Mouse (Mus musculus): ENCODE measurements around the gene Vmn1r53. TPM values are rescaled to one million over a fixed set of nuclear protein-coding genes. Genes with fewer than 3 reads are reported as not detected.
"Not testable (repeated sequence)": the region's sequence is repeated elsewhere in the genome, so short reads cannot be mapped to it uniquely, and the experiment has no call there.

Vmn1r53 gene
- not detected in 2 replicates for polyA plus RNA-seq (2014; fragmentation: Nextera tagmentation; extraction: Ambion mirVana)

GRCm38 (mm10) chr6:90224338-90224737 is at the start of gene Vmn1r53:
Gene Vmn1r53, minus strand, starts transcription at chr6:90224438.
- WGBS: 86% methylated on average over 1 of the region's 1 CpGs
- no peak for ATAC-seq (ENCODE audit: low read depth)

DNA sequence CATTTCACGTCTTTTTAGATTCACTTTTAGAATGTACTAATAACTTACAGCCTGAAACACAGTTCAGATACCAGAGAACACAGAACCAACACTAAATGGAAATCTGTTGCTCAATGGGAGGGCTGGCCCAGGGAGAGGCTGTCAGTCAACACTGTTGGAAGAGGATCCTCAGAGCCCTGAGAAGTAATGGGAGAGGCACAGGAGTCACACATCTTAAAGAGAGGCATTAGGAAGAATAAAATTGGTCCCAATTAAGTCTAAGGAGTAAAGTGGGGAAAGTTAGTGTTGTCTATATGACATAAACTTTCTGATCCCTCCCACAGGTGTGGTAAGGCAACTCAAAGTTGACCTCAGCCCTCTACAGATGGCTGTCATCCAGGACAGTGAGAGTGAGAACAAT is 21.8 kb upstream of the Vmn1r53 start, which contains the start of gene Vmn1r54:
Gene Vmn1r54 (plus strand): TSS at position 301 of the 400 bp plus-strand sequence.
- WGBS: 84% methylated on average over 1 of the region's 1 CpGs
- no peak for DNase-seq (ENCODE audit: low spot score)
- Histone ChIP-seq H3K9me3 (ENCODE audit: control insufficient read depth, low read length) (no peaks in the 10 kb centered on the region), H3K27me3 (replicated peaks; ENCODE audit: control insufficient read depth, insufficient read depth, low read length) (no peaks in the 10 kb centered on the region; the same call in 1 of the 2 replicates), H3K27ac (replicated peaks; ENCODE audit: low read depth, low read length) (no peak within 1 kb of the TSS), H3K4me2 (ENCODE audit: low read depth, low read length) (no peak within 1 kb of the TSS), H3K4me1 (ENCODE audit: control insufficient read depth, insufficient read depth, low read length) (no peaks in the 10 kb centered on the region), H3K4me3 (ENCODE audit: low read depth, low read length) (no peak within 1 kb of the TSS), H3K9ac (ENCODE audit: low read depth, low read length) (no peak within 1 kb of the TSS), H3K36me3 (ENCODE audit: control insufficient read depth, insufficient read depth, low read length) (no peaks in the 10 kb centered on the region)
- no peak for ATAC-seq (ENCODE audit: low read depth)

More at GRCm38 (mm10) chr6:90224338-90224737, at the start of gene Vmn1r53:
- no peak within 1 kb of the TSS for H3K4me2 ChIP-seq (ENCODE audit: low read depth, low read length)
- H3K9me3 ChIP-seq (ENCODE audit: control insufficient read depth, low read length): no peaks in the 10 kb centered on the region
- no peak for DNase-seq (ENCODE audit: low spot score)
- no peak within 1 kb of the TSS for H3K4me3 ChIP-seq (ENCODE audit: low read depth, low read length)
- no peaks in the 10 kb centered on the region for H3K36me3 ChIP-seq (ENCODE audit: control insufficient read depth, insufficient read depth, low read length)
- H3K4me1 ChIP-seq (ENCODE audit: control insufficient read depth, insufficient read depth, low read length): no peaks in the 10 kb centered on the region
- H3K27ac ChIP-seq (replicated peaks; ENCODE audit: low read depth, low read length): no peak within 1 kb of the TSS
- H3K27me3 ChIP-seq (replicated peaks; ENCODE audit: control insufficient read depth, insufficient read depth, low read length): no peaks in the 10 kb centered on the region
- H3K9ac ChIP-seq (ENCODE audit: low read depth, low read length): no peak within 1 kb of the TSS

GRCm38 (mm10) chr6:90244019-90244418 is 19.8 kb upstream of the Vmn1r53 start:
- Histone ChIP-seq H3K4me2 (ENCODE audit: low read depth, low read length) (no peak overlapping the region), H3K36me3 (ENCODE audit: control insufficient read depth, insufficient read depth, low read length) (no peaks in the 10 kb centered on the region), H3K27me3 (replicated peaks; ENCODE audit: control insufficient read depth, insufficient read depth, low read length) (no peaks in the 10 kb centered on the region), H3K9me3 (ENCODE audit: control insufficient read depth, low read length) (no peaks in the 10 kb centered on the region), H3K9ac (ENCODE audit: low read depth, low read length) (no peak overlapping the region), H3K27ac (replicated peaks; ENCODE audit: low read depth, low read length) (no peak overlapping the region), H3K4me3 (ENCODE audit: low read depth, low read length) (no peak overlapping the region), H3K4me1 (ENCODE audit: control insufficient read depth, insufficient read depth, low read length) (no peaks in the 10 kb centered on the region)
- DNase-seq (ENCODE audit: low spot score) (no peak), ATAC-seq (ENCODE audit: low read depth) (no peak)
- WGBS: 84% methylated on average over 3 of the region's 3 CpGs

- H3K9me3 ChIP-seq (ENCODE audit: control insufficient read depth, low read length): no peaks in the 10 kb centered on the region
- H3K9ac ChIP-seq (ENCODE audit: low read depth, low read length): no peak overlapping the region
- H3K36me3 ChIP-seq (ENCODE audit: control insufficient read depth, insufficient read depth, low read length): no peaks in the 10 kb centered on the region
- no peak overlapping the region for H3K27ac ChIP-seq (replicated peaks; ENCODE audit: low read depth, low read length)
- no peaks in the 10 kb centered on the region for H3K4me1 ChIP-seq (ENCODE audit: control insufficient read depth, insufficient read depth, low read length)
- no peak for DNase-seq (ENCODE audit: low spot score)
- no peak overlapping the region for H3K4me2 ChIP-seq (ENCODE audit: low read depth, low read length)
- no peaks in the 10 kb centered on the region for H3K27me3 ChIP-seq (replicated peaks; ENCODE audit: control insufficient read depth, insufficient read depth, low read length)
- no peak for ATAC-seq (ENCODE audit: low read depth)
- 58% methylated on average over 27 of the region's 27 CpGs for WGBS
- no peak overlapping the region for H3K4me3 ChIP-seq (ENCODE audit: low read depth, low read length)
These were observed 8.4 kb upstream of the Vmn1r53 start for GRCm38 (mm10) chr6:90232681-90233080.

DNA sequence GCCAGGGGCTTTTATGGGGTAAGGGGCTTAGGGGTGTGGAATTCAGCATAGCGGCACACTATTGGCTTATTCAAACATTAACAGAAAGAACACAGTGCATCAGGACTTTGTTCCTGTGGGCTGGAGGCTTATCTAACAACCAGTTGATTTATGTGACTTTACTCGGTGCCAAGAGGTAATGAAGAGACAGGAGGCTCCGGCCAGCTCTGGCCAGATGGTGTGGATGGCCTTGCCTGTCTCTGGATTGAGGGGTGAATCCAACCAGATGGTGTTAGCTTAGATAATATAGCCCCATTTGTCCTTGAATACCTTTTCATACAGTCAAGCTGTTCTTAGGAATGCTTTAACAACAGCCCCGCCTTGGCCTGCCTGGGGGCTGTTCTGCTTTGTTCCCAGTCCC is 7.9 kb upstream of the Vmn1r53 start:
- not testable (repeated sequence) for H3K9ac ChIP-seq (ENCODE audit: low read depth, low read length); H3K4me2 ChIP-seq (ENCODE audit: low read depth, low read length); H3K4me3 ChIP-seq (ENCODE audit: low read depth, low read length); DNase-seq (ENCODE audit: low spot score); H3K27me3 ChIP-seq (replicated peaks; ENCODE audit: control insufficient read depth, insufficient read depth, low read length); H3K9me3 ChIP-seq (ENCODE audit: control insufficient read depth, low read length); H3K4me1 ChIP-seq (ENCODE audit: control insufficient read depth, insufficient read depth, low read length); ATAC-seq (ENCODE audit: low read depth); H3K36me3 ChIP-seq (ENCODE audit: control insufficient read depth, insufficient read depth, low read length); H3K27ac ChIP-seq (replicated peaks; ENCODE audit: low read depth, low read length)
- WGBS: 87% methylated on average over 4 of the region's 4 CpGs

DNA sequence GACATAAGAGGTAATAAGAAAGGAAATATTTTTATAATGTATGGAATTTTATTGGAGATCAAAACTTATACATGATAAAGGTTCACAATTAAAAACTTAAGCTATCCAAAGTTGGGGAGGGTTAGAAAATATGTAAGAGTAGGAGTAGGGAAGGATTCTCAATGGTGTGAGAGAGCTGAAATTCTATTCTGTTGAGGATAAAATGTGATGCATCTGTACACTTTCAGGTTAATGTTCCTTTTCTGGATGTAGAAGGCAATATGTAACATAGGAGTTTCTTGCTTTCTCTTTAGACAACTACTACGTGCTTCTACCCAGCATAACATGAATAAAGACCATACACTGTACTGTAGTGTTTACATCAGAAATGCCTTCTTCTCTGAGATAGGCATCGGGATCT is 21.7 kb downstream of the Vmn1r53 start, which contains the start of gene V1ra8:
Gene V1ra8 (plus strand): TSS at position 301 of the 400 bp plus-strand sequence.
- not testable (repeated sequence) for H3K9ac ChIP-seq (ENCODE audit: low read depth, low read length); H3K9me3 ChIP-seq (ENCODE audit: control insufficient read depth, low read length); H3K4me3 ChIP-seq (ENCODE audit: low read depth, low read length); H3K27me3 ChIP-seq (replicated peaks; ENCODE audit: control insufficient read depth, insufficient read depth, low read length); H3K27ac ChIP-seq (replicated peaks; ENCODE audit: low read depth, low read length); DNase-seq (ENCODE audit: low spot score); ATAC-seq (ENCODE audit: low read depth); H3K4me2 ChIP-seq (ENCODE audit: low read depth, low read length); H3K4me1 ChIP-seq (ENCODE audit: control insufficient read depth, insufficient read depth, low read length); H3K36me3 ChIP-seq (ENCODE audit: control insufficient read depth, insufficient read depth, low read length)
- 90% methylated on average over 2 of the region's 2 CpGs for WGBS

DNA sequence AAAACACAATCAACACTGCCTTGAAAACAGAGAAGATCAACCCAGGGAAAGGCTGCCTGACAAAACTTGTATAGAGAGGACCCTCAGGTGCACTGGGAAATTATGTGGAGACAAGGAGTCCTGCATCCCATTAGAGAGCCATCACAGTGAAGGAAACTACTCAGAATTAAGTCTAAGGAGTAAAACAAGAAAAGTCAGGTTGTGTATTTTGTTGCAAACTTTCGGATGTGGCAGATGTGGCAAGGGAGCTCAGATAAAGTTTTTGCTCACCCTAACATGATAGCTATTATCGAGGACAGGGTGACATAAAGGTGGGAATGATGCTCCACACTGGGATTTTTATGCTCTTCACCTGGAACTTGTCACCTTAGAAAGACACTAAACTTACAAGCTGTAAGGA is 49.7 kb downstream of the Vmn1r53 start, which contains the start of gene Vmn1r52:
Gene Vmn1r52 (plus strand): TSS at position 301 of the 400 bp plus-strand sequence.
- Histone ChIP-seq H3K27ac (replicated peaks; ENCODE audit: low read depth, low read length) (no peak within 1 kb of the TSS), H3K9me3 (ENCODE audit: control insufficient read depth, low read length) (peaks cover 5% of the 10 kb centered on the region; the same call in 1 of the 2 replicates), H3K4me2 (ENCODE audit: low read depth, low read length) (no peak within 1 kb of the TSS), H3K4me1 (ENCODE audit: control insufficient read depth, insufficient read depth, low read length) (no peaks in the 10 kb centered on the region), H3K27me3 (replicated peaks; ENCODE audit: control insufficient read depth, insufficient read depth, low read length) (no peaks in the 10 kb centered on the region), H3K4me3 (ENCODE audit: low read depth, low read length) (no peak within 1 kb of the TSS), H3K9ac (ENCODE audit: low read depth, low read length) (no peak within 1 kb of the TSS), H3K36me3 (ENCODE audit: control insufficient read depth, insufficient read depth, low read length) (no peaks in the 10 kb centered on the region)
- DNase-seq (ENCODE audit: low spot score) (no peak), ATAC-seq (ENCODE audit: low read depth) (no peak)
- 65% methylated on average over 2 of the region's 2 CpGs for WGBS

Other genes with a start within 250 kb of the Vmn1r53 start
- not detected in 2 replicates for gene Vmn1r47, start 208.3 kb downstream of the Vmn1r53 start, polyA plus RNA-seq (2014; fragmentation: Nextera tagmentation; extraction: Ambion mirVana)
- not detected in 2 replicates for gene Vmn1r48, start 187.6 kb downstream of the Vmn1r53 start, polyA plus RNA-seq (2014; fragmentation: Nextera tagmentation; extraction: Ambion mirVana)
- gene Vmn1r49, start 145.9 kb downstream of the Vmn1r53 start, polyA plus RNA-seq (2014; fragmentation: Nextera tagmentation; extraction: Ambion mirVana): not detected in 2 replicates
- gene Vmn1r50, start 123.0 kb downstream of the Vmn1r53 start, polyA plus RNA-seq (2014; fragmentation: Nextera tagmentation; extraction: Ambion mirVana): not detected in 2 replicates
- gene Vmn1r51, start 101.8 kb downstream of the Vmn1r53 start, polyA plus RNA-seq (2014; fragmentation: Nextera tagmentation; extraction: Ambion mirVana): 0.15 TPM in 1 of 2 replicates, not detected in the other
- gene Vmn1r52, start 49.6 kb downstream of the Vmn1r53 start, polyA plus RNA-seq (2014; fragmentation: Nextera tagmentation; extraction: Ambion mirVana): not detected in 2 replicates
- not detected in 2 replicates for gene V1ra8, start 21.6 kb downstream of the Vmn1r53 start, polyA plus RNA-seq (2014; fragmentation: Nextera tagmentation; extraction: Ambion mirVana)
- gene Vmn1r54, start 21.9 kb upstream of the Vmn1r53 start, polyA plus RNA-seq (2014; fragmentation: Nextera tagmentation; extraction: Ambion mirVana): not detected in 2 replicates
- not detected in 2 replicates for gene BC048671, start 76.8 kb upstream of the Vmn1r53 start, polyA plus RNA-seq (2014; fragmentation: Nextera tagmentation; extraction: Ambion mirVana)
- gene Chst13, start 100.7 kb upstream of the Vmn1r53 start, polyA plus RNA-seq (2014; fragmentation: Nextera tagmentation; extraction: Ambion mirVana): 3.1 and 6.4 TPM in 2 replicates
- 0.11 TPM in 1 of 2 replicates, not detected in the other for gene Uroc1, start 108.8 kb upstream of the Vmn1r53 start, polyA plus RNA-seq (2014; fragmentation: Nextera tagmentation; extraction: Ambion mirVana)
- gene Zxdc, start 145.1 kb upstream of the Vmn1r53 start, polyA plus RNA-seq (2014; fragmentation: Nextera tagmentation; extraction: Ambion mirVana): 11.9 and 12.9 TPM in 2 replicates
- 0.62 and 0.65 TPM in 2 replicates for gene Cfap100, start 204.4 kb upstream of the Vmn1r53 start, polyA plus RNA-seq (2014; fragmentation: Nextera tagmentation; extraction: Ambion mirVana)
- gene Klf15, start 238.1 kb upstream of the Vmn1r53 start, polyA plus RNA-seq (2014; fragmentation: Nextera tagmentation; extraction: Ambion mirVana): 7.0 and 8.4 TPM in 2 replicates

All from embryonic facial prominence, embryonic 14.5 days (tissue).